Mouse (Mus musculus) heart, adult 2 months (tissue): ENCODE measurements at regions not wholly inside any gene's neighbourhood (a gene's known extent, or its start where the extent isn't known, plus 50 kb on each side); places are given as distances from the start of the nearest gene placed in this dataset.

Experiments
- CTCF ChIP-seq: fragments of 200-600 bp; IDR thresholded peaks from 2 replicates; pipeline ENCODE4 v1.8.1; 2022; ENCODE audit warnings: antibody characterized with exemption, mild to moderate bottlenecking, moderate library complexity
- POLR2A ChIP-seq: fragments of 200-500 bp; IDR thresholded peaks from 2 replicates; pipeline ENCODE4 v1.6.1; 2011; ENCODE audit warnings: mild to moderate bottlenecking, low read depth, low read length, control low read depth; ENCODE audit not compliant: insufficient read depth

- TF ChIP-seq CTCF (no peak), POLR2A (no peak)
Observed at GRCm38 (mm10) chr8:6780983-6781382, 1675.8 kb upstream of the Slc10a2 start.
